Mouse (Mus musculus) gastrocnemius, adult 2 months (tissue): ENCODE results near the gene Slc29a3. TPM values are rescaled to one million over a fixed set of nuclear protein-coding genes. Genes with fewer than 3 reads are reported as not detected.

Source experiments
- DNase-seq: peaks from one replicate; pipeline ENCODE4 v3.0.0; 2022
- H3K27ac ChIP-seq: fragments of 200-600 bp; 2 replicates; pipeline ENCODE4 v1.8.1; 2022; ENCODE audit warnings: mild to moderate bottlenecking
- H3K4me3 ChIP-seq: fragments of 200-600 bp; 2 replicates; pipeline ENCODE4 v1.8.1; 2022; ENCODE audit warnings: mild to moderate bottlenecking, moderate library complexity
- CTCF ChIP-seq: fragments of 200-600 bp; IDR thresholded peaks from 2 replicates; pipeline ENCODE4 v1.8.1; 2022; ENCODE audit warnings: antibody characterized with exemption, mild to moderate bottlenecking, moderate library complexity
- intact Hi-C: fragments of 180-260 bp; cut with DNase I; formaldehyde crosslinking; loops from one replicate; pipeline ENCODE4 v1.15.1; 2025
- total RNA-seq, 2 experiments: library from RNA; stranded (reverse); gene quantifications; 2 replicates each; pipeline ENCODE4 v1.2.3; 2021

The Slc29a3 gene
- total RNA-seq, 2 experiments from 2014 or later, result 1.4 to 2.7 TPM

DNA sequence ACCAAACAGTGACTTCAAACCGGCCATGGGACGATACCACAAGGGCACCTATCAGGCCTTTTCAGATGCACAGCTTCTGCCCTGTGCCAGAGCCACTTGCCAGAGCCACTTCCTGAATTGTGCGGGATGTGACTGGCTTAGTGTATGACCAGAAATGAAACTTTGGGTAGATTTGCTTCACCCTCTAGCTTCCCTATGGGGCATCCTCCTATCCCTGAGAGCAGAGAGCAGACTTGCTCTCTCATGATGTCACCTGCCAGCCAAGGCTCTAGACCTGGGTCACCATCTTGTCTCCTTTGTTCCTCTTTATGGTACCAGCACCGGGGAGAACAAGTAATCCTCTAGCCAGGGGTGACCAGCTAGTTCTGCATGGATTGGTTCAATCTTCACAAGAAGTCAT, 46.3 kb downstream of the Slc29a3 start:
- no peak for DNase-seq
- intact Hi-C loops, result no loop called here
- Histone ChIP-seq H3K4me3 (no peak overlapping the region), H3K27ac (no peak overlapping the region)
- TF ChIP-seq CTCF, result no peak

GRCm38 (mm10) chr10:60705134-60705533, 47.5 kb downstream of the Slc29a3 start:
- DNase-seq, result no peak
- H3K27ac ChIP-seq, result no peak overlapping the region
- intact Hi-C loops, result no loop called here
- no peak for TF ChIP-seq CTCF
- no peak overlapping the region for H3K4me3 ChIP-seq

DNA sequence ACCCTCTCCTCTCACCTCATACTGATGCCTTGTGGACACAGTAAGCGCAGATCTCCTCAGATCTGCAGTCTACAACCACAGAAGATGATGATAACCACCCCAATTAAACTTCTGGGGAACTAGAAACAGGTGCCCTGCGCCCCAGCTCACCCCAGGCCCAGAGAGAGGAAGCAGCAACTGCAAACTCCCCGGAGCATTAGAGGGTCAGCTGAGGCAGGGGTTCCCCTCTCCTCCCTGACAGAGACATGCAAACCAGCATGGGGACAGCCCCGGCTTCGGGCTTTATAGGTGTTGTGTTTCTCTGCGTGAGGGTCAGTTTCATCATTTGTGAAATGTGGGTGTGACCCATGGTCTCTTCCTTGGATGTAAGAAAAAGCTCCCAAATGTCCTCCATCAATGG, 54.8 kb downstream of the Slc29a3 start:
- Histone ChIP-seq H3K27ac (no peak overlapping the region), H3K4me3 (no peak overlapping the region)
- no peak for TF ChIP-seq CTCF
- no peak for DNase-seq
- intact Hi-C loops, result loop anchor here (2.0 to 5.0 kb wide), 3 partner anchors 279 to 390 kb away; no protein-coding TSS in a partner anchor

DNA sequence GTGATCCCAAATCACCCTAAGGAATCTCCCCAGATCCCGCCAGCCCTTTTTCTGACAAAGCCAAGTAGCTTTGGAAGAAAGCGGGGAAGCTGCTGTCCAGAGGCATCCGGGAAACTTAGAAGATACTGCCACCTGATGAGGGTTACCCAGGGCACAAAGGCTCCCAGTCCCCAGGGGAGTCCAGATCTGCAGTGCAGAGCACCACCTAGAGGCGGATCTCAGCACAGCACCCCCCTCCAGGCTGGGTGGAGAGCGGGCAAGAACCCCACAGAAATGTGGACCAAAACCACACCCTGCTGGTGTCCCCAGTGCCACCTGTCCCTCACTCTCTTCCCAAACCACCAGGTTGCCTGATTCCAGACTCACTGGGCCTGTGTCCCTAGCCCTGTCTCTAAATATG, 55.6 kb downstream of the Slc29a3 start:
- intact Hi-C loops, result loop anchor here (2.0 to 5.0 kb wide), 3 partner anchors 278 to 390 kb away; no protein-coding TSS in a partner anchor
- peak; percentile 97 for TF ChIP-seq CTCF
- Histone ChIP-seq H3K4me3 (no peak overlapping the region), H3K27ac (no peak overlapping the region)
- DNase-seq, result peak; percentile 74

GRCm38 (mm10) chr10:60696390-60696789, 56.2 kb downstream of the Slc29a3 start, which contains the start of gene Cdh23:
TSS of gene Cdh23 (minus strand) at chr10:60696490.
- TF ChIP-seq CTCF, result no peak
- DNase-seq, result no peak
- no peak within 1 kb of the TSS for H3K27ac ChIP-seq
- no peak within 1 kb of the TSS for H3K4me3 ChIP-seq
- intact Hi-C loops, result loop anchor here (2.0 to 5.0 kb wide), 3 partner anchors 278 to 389 kb away; no protein-coding TSS in a partner anchor

DNA sequence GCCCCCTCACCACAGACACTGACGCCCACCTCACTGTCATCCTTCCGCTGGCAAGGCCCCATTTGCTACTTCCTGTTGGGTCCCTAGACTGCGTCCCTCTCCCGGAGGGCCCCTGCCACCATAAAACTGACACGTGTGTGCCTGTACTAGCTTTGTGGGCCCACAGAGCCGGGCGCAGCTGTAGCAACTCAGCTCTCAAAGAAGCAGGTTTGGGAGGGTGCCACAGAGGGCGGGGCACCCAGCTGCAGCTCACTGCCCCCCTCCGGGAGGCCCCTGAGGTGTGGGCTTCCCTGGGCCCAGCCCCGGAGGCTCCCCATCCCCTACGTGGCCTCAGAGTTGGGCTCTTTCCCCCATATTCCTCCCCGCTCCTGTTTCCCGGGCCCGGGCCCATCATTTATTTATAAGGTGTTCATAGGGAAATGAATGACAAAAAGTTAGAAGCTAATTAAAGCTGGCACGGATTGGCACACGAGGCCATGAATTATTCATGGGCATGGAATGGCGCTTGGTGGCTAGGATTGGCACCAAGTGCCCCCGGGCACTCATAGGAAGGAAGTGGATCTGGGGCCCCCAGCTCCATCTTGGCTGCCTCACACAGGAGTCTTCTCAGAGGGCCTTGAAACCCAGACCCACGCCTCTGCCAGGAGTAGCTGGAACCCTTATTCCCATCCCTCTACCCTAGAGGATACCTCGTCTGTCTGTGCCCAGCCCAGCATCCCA, 60.8 kb downstream of the Slc29a3 start:
- intact Hi-C loops, result no loop called here
- Histone ChIP-seq H3K4me3 (no peak overlapping the region), H3K27ac (no peak overlapping the region)
- DNase-seq, result no peak
- no peak for TF ChIP-seq CTCF

- Histone ChIP-seq H3K4me3 (no peak overlapping the region), H3K27ac (no peak overlapping the region)
- TF ChIP-seq CTCF, result no peak
- peak; percentile 38 for DNase-seq
- intact Hi-C loops, result no loop called here
These were observed 61.6 kb downstream of the Slc29a3 start for GRCm38 (mm10) chr10:60690960-60691359.

DNA sequence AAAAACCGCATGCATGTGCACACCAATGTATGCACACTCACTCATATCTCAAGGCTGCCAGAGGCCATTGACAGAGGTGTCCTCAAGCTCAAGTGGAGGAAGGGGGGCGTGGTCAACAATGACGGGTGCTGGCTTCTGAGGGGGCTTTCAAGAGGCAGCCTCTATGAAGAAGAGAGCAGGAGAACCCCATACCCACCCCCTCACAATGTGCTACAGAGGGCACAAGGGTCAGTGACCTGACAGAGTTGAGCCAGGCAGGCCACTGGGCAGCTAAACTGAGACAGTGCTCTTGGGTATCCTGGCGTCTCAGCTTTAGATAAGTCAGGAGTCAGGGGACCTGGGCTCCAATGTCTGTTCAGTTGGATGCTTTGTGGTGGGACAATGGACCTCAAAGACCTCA, 63.2 kb downstream of the Slc29a3 start:
- TF ChIP-seq CTCF, result no peak
- intact Hi-C loops, result loop anchor here (5.0 kb wide), 2 partner anchors 63 to 77 kb away; partner anchors contain the start of gene Slc29a3
- no peak overlapping the region for H3K27ac ChIP-seq
- no peak for DNase-seq
- H3K4me3 ChIP-seq, result no peak overlapping the region

- peak; percentile 74 for TF ChIP-seq CTCF
- H3K4me3 ChIP-seq, result peak overlapping the region; percentile 75
- peak overlapping the region; percentile 83 for H3K27ac ChIP-seq
- intact Hi-C loops, result loop anchor here (2.0 to 5.0 kb wide), 3 partner anchors 65 to 156 kb away; partner anchors contain the start of gene Slc29a3
- DNase-seq, result peak; percentile 85
These were observed 65.4 kb downstream of the Slc29a3 start for GRCm38 (mm10) chr10:60687011-60687776.

DNA sequence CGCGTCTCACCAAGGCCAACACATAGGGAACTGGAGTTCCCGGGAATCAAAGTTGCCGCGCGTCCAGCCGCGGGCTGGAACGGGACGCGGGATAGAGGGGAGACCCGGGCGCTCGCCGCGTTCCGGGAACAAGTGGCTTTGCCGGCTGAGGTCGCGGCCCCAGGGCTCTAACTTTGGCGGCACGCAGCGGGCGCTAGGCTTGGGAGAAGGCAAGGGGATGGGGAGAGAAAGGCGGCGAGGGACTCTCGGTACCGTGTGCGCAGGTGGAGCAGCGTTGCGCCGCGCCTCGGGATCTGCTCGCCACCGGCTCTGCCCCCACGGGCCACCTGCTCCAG, 66.0 kb downstream of the Slc29a3 start:
- intact Hi-C loops, result loop anchor here (2.0 to 5.0 kb wide), 3 partner anchors 66 to 156 kb away; partner anchors contain the start of gene Slc29a3
- H3K4me3 ChIP-seq, result peak overlapping the region; percentile 75
- peak overlapping the region; percentile 83 for H3K27ac ChIP-seq
- TF ChIP-seq CTCF, result no peak
- DNase-seq, result no peak

- peak; percentile 25 for DNase-seq
- Histone ChIP-seq H3K4me3 (peak overlapping the region; percentile 75), H3K27ac (peak overlapping the region; percentile 83)
- intact Hi-C loops, result loop anchor here (2.0 to 5.0 kb wide), 3 partner anchors 66 to 155 kb away; partner anchors contain the start of gene Slc29a3
- no peak for TF ChIP-seq CTCF
These were observed 66.6 kb downstream of the Slc29a3 start for GRCm38 (mm10) chr10:60685764-60686640.

- DNase-seq, result no peak
- Histone ChIP-seq H3K4me3 (no peak overlapping the region), H3K27ac (no peak overlapping the region)
- intact Hi-C loops, result no loop called here
- TF ChIP-seq CTCF, result no peak
These were observed 73.7 kb downstream of the Slc29a3 start for GRCm38 (mm10) chr10:60678926-60679325.
